8 mouse cellular contexts compared by ENCODE assay signal in the genomic region with DNA sequence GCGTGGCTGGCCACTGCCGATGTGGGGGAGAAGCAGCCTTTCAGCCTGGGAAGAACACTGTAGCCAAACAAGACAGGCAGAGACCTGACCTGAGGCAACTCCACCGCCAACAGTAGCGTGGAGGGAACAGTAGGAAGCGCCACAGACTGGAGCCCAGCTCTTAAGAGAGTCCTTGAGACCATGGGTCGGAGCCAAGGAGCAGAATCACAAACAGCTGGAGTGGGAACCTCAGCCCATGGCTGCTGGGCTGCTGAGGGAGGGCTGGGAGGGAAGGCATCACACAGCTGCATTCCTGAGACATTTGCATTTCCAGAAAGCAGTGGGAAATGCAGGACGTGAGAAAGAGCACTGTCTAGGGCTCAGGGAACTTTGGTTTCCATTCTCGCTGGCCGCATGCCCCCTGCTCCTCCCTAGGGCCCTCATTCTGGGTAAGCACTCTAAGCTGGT. TPM values are rescaled to one million over a fixed set of nuclear protein-coding genes. Genes with fewer than 3 reads are reported as not detected.
A peak's percentile ranks its signal among the peaks of the same experiment; 100 is the strongest.
DNase-seq lines count a peak whose midpoint lies in the region; ATAC-seq and TF ChIP-seq lines count a peak whose summit lies in the region.

No protein-coding gene starts in this region.

- H3K36me3 ChIP-seq in limb, embryonic 10.5 days = no peaks in the 10 kb centered on the region

- no peak for TF ChIP-seq CTCF in gastrocnemius, adult 2 months (IDR thresholded peaks at IDR 0.05)

- 26% methylated on average over 9 of the region's 9 CpGs for WGBS in limb, embryonic 10.5 days

- no peak overlapping the region for H3K4me3 ChIP-seq in gastrocnemius, adult 2 months
- H3K4me3 ChIP-seq in limb, embryonic 10.5 days = no peak overlapping the region

- peaks cover 8% of the 10 kb centered on the region for H3K4me1 ChIP-seq in limb, embryonic 10.5 days

- no peaks in the 10 kb centered on the region for H3K9me3 ChIP-seq in limb, embryonic 10.5 days (replicated peaks)

- peak; percentile 16 for DNase-seq in 3134 (ENCODE audit: extremely low read depth, insufficient read length, low spot score)
- peak; percentile 49 for DNase-seq in adrenal gland, adult 2 months
- DNase-seq in gastrocnemius, adult 2 months = peak; percentile 71
- no peak for DNase-seq in limb, embryonic 10.5 days (ENCODE audit: low spot score)
- DNase-seq in ovary, adult 18-20 months (ENCODE audit: low spot score) = peak; percentile 52
- no peak for DNase-seq in right cerebral cortex, postnatal 4 days
- no peak for DNase-seq in B cell, adult 2 months

- H3K27ac ChIP-seq in gastrocnemius, adult 2 months = peak overlapping the region; percentile 38; the same call in 1 of the 2 replicates
- peak overlapping the region; percentile 59; the same call in 1 of the 2 replicates for H3K27ac ChIP-seq in limb, embryonic 10.5 days

- ATAC-seq in CD4-positive, CD25-positive, alpha-beta regulatory T cell, adult 4 months = no peak

- intact Hi-C loops in gastrocnemius, adult 2 months (cut with DNase I) = no loop called here

- H3K27me3 ChIP-seq in limb, embryonic 10.5 days (ENCODE audit: low read depth, poor library complexity, severe bottlenecking) = no peaks in the 10 kb centered on the region

RNA-seq across cellular contexts. Expression of gene Tmem131l, which starts 8.8 kb away (rescaled TPM):
- 10 to 100 TPM; 25.9 to 26.6 TPM for total RNA-seq in adrenal gland, adult 2 months (2021)
- 43.8 and 48.2 TPM in 2 replicates for polyA plus RNA-seq in adrenal gland, adult 2 months (2012; rRNA removed)
- 10 to 100 TPM; 12.0 to 17.4 TPM for total RNA-seq in gastrocnemius, adult 2 months (2021)
- polyA plus RNA-seq in limb, embryonic 10.5 days (2016; fragmentation: Nextera tagmentation; extraction: Ambion mirVana) = 79.5 and 84.5 TPM in 2 replicates
- 10 to 100 TPM; 41.2 to 45.2 TPM for polyA plus RNA-seq in CD4-positive, CD25-positive, alpha-beta regulatory T cell, adult 4 months (2017; shearing (Covaris generic))

Comparison
In these comparisons a context has a peak if more than half of its experiments do, and no peak if none do; other contexts are left out.
1. DNase-seq: peak in 3134 (single experiment), adrenal gland, adult 2 months (single experiment), gastrocnemius, adult 2 months (single experiment) and ovary, adult 18-20 months (single experiment); none in limb, embryonic 10.5 days (single experiment), right cerebral cortex, postnatal 4 days (single experiment) and B cell, adult 2 months (0 of 2).